Mouse (Mus musculus) CH12.LX (cell line): ENCODE measurements around the gene Clcn7.

ENCODE experiments used
- CTCF ChIP-seq, 2 experiments: IDR thresholded peaks in 1 of 2; conservative IDR thresholded peaks in 1 of 2; 2 replicates each; pipeline ENCODE4 v1.5.1; 2011 to 2012; ENCODE audit warnings: low read depth in 2 of 2, low read length in 2 of 2, improper control_type of control experiment in 1 of 2, inconsistent platforms in 1 of 2, mild to moderate bottlenecking in 1 of 2, moderate library complexity in 1 of 2
- EP300 ChIP-seq: IDR thresholded peaks from 2 replicates; pipeline ENCODE4 v1.6.1; 2011; ENCODE audit warnings: low read length, improper control_type of control experiment
- POLR2A ChIP-seq: IDR thresholded peaks from 2 replicates; pipeline ENCODE4 v1.6.1; 2011; ENCODE audit warnings: low read depth, mild to moderate bottlenecking, improper control_type of control experiment, low read length
- POLR2AphosphoS2 ChIP-seq: IDR thresholded peaks from 2 replicates; pipeline ENCODE4 v1.6.1; 2011; ENCODE audit warnings: low read depth, low read length, improper control_type of control experiment
- SMC3 ChIP-seq: IDR thresholded peaks from 2 replicates; pipeline ENCODE4 v1.6.1; 2011; ENCODE audit warnings: low read depth, low read length, improper control_type of control experiment
- TCF12 ChIP-seq: IDR thresholded peaks from 2 replicates; pipeline ENCODE4 v1.6.1; 2014; ENCODE audit warnings: low read depth, mild to moderate bottlenecking, inconsistent platforms, low read length, improper control_type of control experiment
- USF2 ChIP-seq: conservative IDR thresholded peaks from 2 replicates; pipeline ENCODE4 v1.6.1; 2011; ENCODE audit warnings: low read depth, low read length, improper control_type of control experiment
- ZC3H11A ChIP-seq: IDR thresholded peaks from 2 replicates; pipeline ENCODE4 v1.6.1; 2012; ENCODE audit warnings: low read depth, mild to moderate bottlenecking, inconsistent platforms, low read length, improper control_type of control experiment

DNA sequence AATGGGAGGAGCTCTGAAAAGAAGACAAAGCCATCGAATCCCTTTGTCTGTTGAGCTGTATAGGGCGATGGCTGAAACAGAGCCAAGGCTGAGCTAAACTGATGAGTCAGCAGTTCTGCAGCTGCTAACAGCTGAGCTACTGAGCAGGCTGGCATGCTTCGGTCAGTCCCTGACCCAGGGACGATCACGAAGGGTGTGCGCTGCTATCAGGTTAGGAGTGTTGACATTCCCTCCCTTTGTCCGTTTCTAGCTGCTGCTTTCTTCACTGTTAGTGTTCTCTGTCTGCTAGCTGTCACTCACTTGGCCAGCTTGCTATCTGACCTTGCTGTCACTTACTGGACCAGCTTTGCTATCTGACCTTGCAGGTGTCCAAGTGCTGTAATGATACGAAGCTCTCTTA lies 6.1 kb upstream of the Clcn7 start:
- TF ChIP-seq TCF12 (no peak), SMC3 (no peak), EP300 (no peak), CTCF (conservative IDR thresholded peaks at IDR 0.05 in 1 of 2, IDR thresholded peaks at IDR 0.05 in 1 of 2; ENCODE audit: low read depth in 2 of 2, low read length in 2 of 2) (no peak), POLR2A (no peak), USF2 (no peak), POLR2AphosphoS2 (no peak), ZC3H11A (no peak)
